Mouse (Mus musculus): Measurements from ENCODE around the gene Pde6c. TPM values are rescaled to one million over a fixed set of nuclear protein-coding genes. Genes with fewer than 3 reads are reported as not detected.

The Pde6c gene
- polyA plus RNA-seq, 1 experiment from 2014 or later, result 0.21 TPM

GRCm38 (mm10) chr19:38107871-38108270 lies 24.7 kb upstream of the Pde6c start:
- Histone ChIP-seq H3K9ac (replicated peaks; ENCODE audit: low read length) (no peak overlapping the region), H3K4me1 (ENCODE audit: control insufficient read depth, insufficient read depth, low read length) (no peaks in the 10 kb centered on the region), H3K27ac (replicated peaks; ENCODE audit: low read depth, low read length) (no peak overlapping the region), H3K36me3 (ENCODE audit: control insufficient read depth, insufficient read depth, low read length) (no peaks in the 10 kb centered on the region), H3K27me3 (ENCODE audit: control insufficient read depth, insufficient read depth, low read length) (no peaks in the 10 kb centered on the region), H3K9me3 (ENCODE audit: control insufficient read depth, low read length) (no peaks in the 10 kb centered on the region), H3K4me2 (ENCODE audit: low read length) (no peak overlapping the region), H3K4me3 (replicated peaks; ENCODE audit: low read depth, low read length) (no peak overlapping the region)
- 95% methylated on average over 4 of the region's 4 CpGs for WGBS
- DNase-seq (no peak), ATAC-seq (ENCODE audit: low FRiP score, low TSS enrichment) (no peak)

GRCm38 (mm10) chr19:38109506-38110242 lies 22.9 kb upstream of the Pde6c start:
- WGBS, result 93% methylated on average over 15 of the region's 15 CpGs
- H3K4me1 ChIP-seq (ENCODE audit: control insufficient read depth, insufficient read depth, low read length), result no peaks in the 10 kb centered on the region
- H3K9ac ChIP-seq (replicated peaks; ENCODE audit: low read length), result no peak overlapping the region
- DNase-seq (no peak), ATAC-seq (ENCODE audit: low FRiP score, low TSS enrichment) (no peak)
- no peak overlapping the region for H3K27ac ChIP-seq (replicated peaks; ENCODE audit: low read depth, low read length)
- H3K36me3 ChIP-seq (ENCODE audit: control insufficient read depth, insufficient read depth, low read length), result no peaks in the 10 kb centered on the region
- no peak overlapping the region for H3K4me3 ChIP-seq (replicated peaks; ENCODE audit: low read depth, low read length)
- no peaks in the 10 kb centered on the region for H3K9me3 ChIP-seq (ENCODE audit: control insufficient read depth, low read length)
- H3K27me3 ChIP-seq (ENCODE audit: control insufficient read depth, insufficient read depth, low read length), result no peaks in the 10 kb centered on the region
- no peak overlapping the region for H3K4me2 ChIP-seq (ENCODE audit: low read length)

GRCm38 (mm10) chr19:38111056-38111455 lies 21.5 kb upstream of the Pde6c start:
- no peak overlapping the region for H3K27ac ChIP-seq (replicated peaks; ENCODE audit: low read depth, low read length)
- H3K9me3 ChIP-seq (ENCODE audit: control insufficient read depth, low read length), result no peaks in the 10 kb centered on the region
- H3K9ac ChIP-seq (replicated peaks; ENCODE audit: low read length), result no peak overlapping the region
- H3K4me3 ChIP-seq (replicated peaks; ENCODE audit: low read depth, low read length), result no peak overlapping the region
- no peak for ATAC-seq (ENCODE audit: low FRiP score, low TSS enrichment)
- H3K27me3 ChIP-seq (ENCODE audit: control insufficient read depth, insufficient read depth, low read length), result no peaks in the 10 kb centered on the region
- no peaks in the 10 kb centered on the region for H3K4me1 ChIP-seq (ENCODE audit: control insufficient read depth, insufficient read depth, low read length)
- no peak for DNase-seq
- 81% methylated on average over 8 of the region's 8 CpGs for WGBS
- no peaks in the 10 kb centered on the region for H3K36me3 ChIP-seq (ENCODE audit: control insufficient read depth, insufficient read depth, low read length)
- no peak overlapping the region for H3K4me2 ChIP-seq (ENCODE audit: low read length)

- no peaks in the 10 kb centered on the region for H3K4me1 ChIP-seq (ENCODE audit: control insufficient read depth, insufficient read depth, low read length)
- DNase-seq (no peak), ATAC-seq (ENCODE audit: low FRiP score, low TSS enrichment) (no peak)
- no peak overlapping the region for H3K27ac ChIP-seq (replicated peaks; ENCODE audit: low read depth, low read length)
- no peak overlapping the region for H3K4me3 ChIP-seq (replicated peaks; ENCODE audit: low read depth, low read length)
- H3K36me3 ChIP-seq (ENCODE audit: control insufficient read depth, insufficient read depth, low read length), result no peaks in the 10 kb centered on the region
- no peaks in the 10 kb centered on the region for H3K9me3 ChIP-seq (ENCODE audit: control insufficient read depth, low read length)
- no peaks in the 10 kb centered on the region for H3K27me3 ChIP-seq (ENCODE audit: control insufficient read depth, insufficient read depth, low read length)
- 51% methylated on average over 4 of the region's 4 CpGs for WGBS
- no peak overlapping the region for H3K9ac ChIP-seq (replicated peaks; ENCODE audit: low read length)
- H3K4me2 ChIP-seq (ENCODE audit: low read length), result no peak overlapping the region
These were observed 20.0 kb upstream of the Pde6c start for GRCm38 (mm10) chr19:38112575-38112974.

GRCm38 (mm10) chr19:38114834-38115491 lies 17.6 kb upstream of the Pde6c start:
- Histone ChIP-seq H3K4me2 (ENCODE audit: low read length) (no peak overlapping the region), H3K4me3 (replicated peaks; ENCODE audit: low read depth, low read length) (no peak overlapping the region), H3K9ac (replicated peaks; ENCODE audit: low read length) (no peak overlapping the region), H3K9me3 (ENCODE audit: control insufficient read depth, low read length) (no peaks in the 10 kb centered on the region), H3K27me3 (ENCODE audit: control insufficient read depth, insufficient read depth, low read length) (no peaks in the 10 kb centered on the region), H3K4me1 (ENCODE audit: control insufficient read depth, insufficient read depth, low read length) (no peaks in the 10 kb centered on the region), H3K27ac (replicated peaks; ENCODE audit: low read depth, low read length) (no peak overlapping the region), H3K36me3 (ENCODE audit: control insufficient read depth, insufficient read depth, low read length) (no peaks in the 10 kb centered on the region)
- 93% methylated on average over 7 of the region's 7 CpGs for WGBS
- DNase-seq, result no peak
- ATAC-seq (ENCODE audit: low FRiP score, low TSS enrichment), result no peak

GRCm38 (mm10) chr19:38120123-38120760 lies 12.3 kb upstream of the Pde6c start:
- no peak overlapping the region for H3K4me3 ChIP-seq (replicated peaks; ENCODE audit: low read depth, low read length)
- H3K27ac ChIP-seq (replicated peaks; ENCODE audit: low read depth, low read length), result no peak overlapping the region
- no peak overlapping the region for H3K4me2 ChIP-seq (ENCODE audit: low read length)
- DNase-seq (no peak), ATAC-seq (ENCODE audit: low FRiP score, low TSS enrichment) (no peak)
- no peaks in the 10 kb centered on the region for H3K9me3 ChIP-seq (ENCODE audit: control insufficient read depth, low read length)
- no peaks in the 10 kb centered on the region for H3K4me1 ChIP-seq (ENCODE audit: control insufficient read depth, insufficient read depth, low read length)
- peaks cover 14% of the 10 kb centered on the region for H3K27me3 ChIP-seq (ENCODE audit: control insufficient read depth, insufficient read depth, low read length)
- H3K36me3 ChIP-seq (ENCODE audit: control insufficient read depth, insufficient read depth, low read length), result no peaks in the 10 kb centered on the region
- WGBS, result 87% methylated on average over 5 of the region's 5 CpGs
- H3K9ac ChIP-seq (replicated peaks; ENCODE audit: low read length), result no peak overlapping the region

- Histone ChIP-seq H3K27ac (replicated peaks; ENCODE audit: low read depth, low read length) (no peak overlapping the region), H3K9me3 (ENCODE audit: control insufficient read depth, low read length) (no peaks in the 10 kb centered on the region), H3K27me3 (ENCODE audit: control insufficient read depth, insufficient read depth, low read length) (peaks cover 14% of the 10 kb centered on the region), H3K9ac (replicated peaks; ENCODE audit: low read length) (no peak overlapping the region), H3K4me3 (replicated peaks; ENCODE audit: low read depth, low read length) (peak overlapping the region; percentile 53; the same call in 1 of the 2 replicates), H3K36me3 (ENCODE audit: control insufficient read depth, insufficient read depth, low read length) (no peaks in the 10 kb centered on the region), H3K4me1 (ENCODE audit: control insufficient read depth, insufficient read depth, low read length) (no peaks in the 10 kb centered on the region), H3K4me2 (ENCODE audit: low read length) (peak overlapping the region; percentile 79)
- 31% methylated on average over 9 of the region's 9 CpGs for WGBS
- DNase-seq (no peak), ATAC-seq (ENCODE audit: low FRiP score, low TSS enrichment) (no peak)
These were observed 8.7 kb upstream of the Pde6c start for GRCm38 (mm10) chr19:38123921-38124320.

- Histone ChIP-seq H3K9ac (replicated peaks; ENCODE audit: low read length) (peak overlapping the region; percentile 54), H3K4me1 (ENCODE audit: control insufficient read depth, insufficient read depth, low read length) (no peaks in the 10 kb centered on the region), H3K27me3 (ENCODE audit: control insufficient read depth, insufficient read depth, low read length) (peaks cover 14% of the 10 kb centered on the region), H3K9me3 (ENCODE audit: control insufficient read depth, low read length) (no peaks in the 10 kb centered on the region), H3K4me2 (ENCODE audit: low read length) (peak overlapping the region; percentile 79), H3K4me3 (replicated peaks; ENCODE audit: low read depth, low read length) (peak overlapping the region; percentile 53), H3K27ac (replicated peaks; ENCODE audit: low read depth, low read length) (no peak overlapping the region), H3K36me3 (ENCODE audit: control insufficient read depth, insufficient read depth, low read length) (no peaks in the 10 kb centered on the region)
- 2% methylated on average over 58 of the region's 77 CpGs for WGBS
- DNase-seq (peak; percentile 71), ATAC-seq (ENCODE audit: low FRiP score, low TSS enrichment) (peak; percentile 63; the same call in 1 of the 2 replicates)
These were observed 8.0 kb upstream of the Pde6c start for GRCm38 (mm10) chr19:38124401-38125218.
